Mouse (Mus musculus): ENCODE measurements around the gene Ino80d.

Gene Ino80d

GRCm38 (mm10) chr1:63107614-63108327 is 6.7 kb downstream of the Ino80d start:
- no peak for DNase-seq (ENCODE audit: low spot score)

- no peak for DNase-seq (ENCODE audit: low spot score)
These were observed 11.6 kb downstream of the Ino80d start for GRCm38 (mm10) chr1:63102758-63103451.

- DNase-seq (ENCODE audit: low spot score) = no peak
These were observed 14.3 kb downstream of the Ino80d start for GRCm38 (mm10) chr1:63100196-63100595.

GRCm38 (mm10) chr1:63098831-63099230 is 15.6 kb downstream of the Ino80d start:
- no peak for DNase-seq (ENCODE audit: low spot score)

GRCm38 (mm10) chr1:63096071-63096470 is 18.4 kb downstream of the Ino80d start:
- DNase-seq (ENCODE audit: low spot score) = no peak

- DNase-seq (ENCODE audit: low spot score) = no peak
These were observed 24.7 kb downstream of the Ino80d start for GRCm38 (mm10) chr1:63089795-63090194.

- DNase-seq (ENCODE audit: low spot score) = no peak
These were observed 25.9 kb downstream of the Ino80d start for GRCm38 (mm10) chr1:63088614-63089013.

GRCm38 (mm10) chr1:63080277-63080676 is 34.2 kb downstream of the Ino80d start:
- no peak for DNase-seq (ENCODE audit: low spot score)

GRCm38 (mm10) chr1:63076383-63076782 is 38.1 kb downstream of the Ino80d start:
- DNase-seq (ENCODE audit: low spot score) = no peak

GRCm38 (mm10) chr1:63071379-63071778 is 43.1 kb downstream of the Ino80d start:
- no peak for DNase-seq (ENCODE audit: low spot score)

GRCm38 (mm10) chr1:63058361-63058760 is 56.1 kb downstream of the Ino80d start:
- DNase-seq (ENCODE audit: low spot score) = no peak

GRCm38 (mm10) chr1:63057849-63058248 is 56.6 kb downstream of the Ino80d start:
- no peak for DNase-seq (ENCODE audit: low spot score)

- no peak for DNase-seq (ENCODE audit: low spot score)
These were observed 57.1 kb downstream of the Ino80d start for GRCm38 (mm10) chr1:63057318-63057717.

GRCm38 (mm10) chr1:63055386-63055785 is 59.1 kb downstream of the Ino80d start:
- no peak for DNase-seq (ENCODE audit: low spot score)

- DNase-seq (ENCODE audit: low spot score) = no peak
These were observed 63.6 kb downstream of the Ino80d start for GRCm38 (mm10) chr1:63050866-63051265.

- no peak for DNase-seq (ENCODE audit: low spot score)
These were observed 64.5 kb downstream of the Ino80d start for GRCm38 (mm10) chr1:63049977-63050376.

- no peak for DNase-seq (ENCODE audit: low spot score)
These were observed 66.5 kb downstream of the Ino80d start for GRCm38 (mm10) chr1:63047983-63048382.

GRCm38 (mm10) chr1:63032929-63033328 is 81.5 kb downstream of the Ino80d start:
- DNase-seq (ENCODE audit: low spot score) = no peak

- no peak for DNase-seq (ENCODE audit: low spot score)
These were observed 94.6 kb downstream of the Ino80d start for GRCm38 (mm10) chr1:63019916-63020315.

- DNase-seq (ENCODE audit: low spot score) = no peak
These were observed 109.3 kb downstream of the Ino80d start for GRCm38 (mm10) chr1:63005013-63005646.

- DNase-seq (ENCODE audit: low spot score) = no peak
These were observed 112.6 kb downstream of the Ino80d start for GRCm38 (mm10) chr1:63001874-63002273.

GRCm38 (mm10) chr1:62993348-62993747 is 121.1 kb downstream of the Ino80d start:
- no peak for DNase-seq (ENCODE audit: low spot score)

- DNase-seq (ENCODE audit: low spot score) = no peak
These were observed 121.8 kb downstream of the Ino80d start for GRCm38 (mm10) chr1:62992648-62993047.

Measured in urinary bladder, postnatal 25 days (tissue).